Mouse (Mus musculus): ENCODE measurements at regions not wholly inside any gene's neighbourhood (a gene's known extent, or its start where the extent isn't known, plus 50 kb on each side); places are given as distances from the start of the nearest gene placed in this dataset.

DNA sequence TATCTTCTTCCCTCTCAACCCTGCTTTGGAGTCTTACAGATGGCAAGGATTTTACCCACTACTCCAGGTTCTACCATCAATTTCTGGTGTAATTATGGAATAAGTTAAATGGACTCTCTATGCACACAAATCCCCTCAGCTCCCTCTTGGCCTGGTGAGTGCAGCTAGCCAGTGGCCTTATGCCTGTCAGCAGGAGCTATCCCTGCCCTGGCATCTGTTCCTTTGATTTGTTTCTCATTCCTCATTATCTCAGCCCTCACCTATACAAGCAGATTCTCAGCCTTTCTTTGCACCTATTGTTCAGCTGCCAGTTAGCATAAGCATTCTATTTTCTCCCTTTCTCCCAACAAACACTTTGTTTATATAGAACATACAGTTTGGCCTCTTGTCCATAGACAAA, 150.3 kb downstream of the Rnf152 start:
- TF ChIP-seq POLR2A (IDR thresholded peaks at IDR 0.05; ENCODE audit: borderline replicate concordance, insufficient read depth, low read length), result no peak
- no peak for TF ChIP-seq CTCF (IDR thresholded peaks at IDR 0.05; ENCODE audit: borderline replicate concordance, insufficient read depth, low read depth, low read length)
- no peak overlapping the region for H3K4me3 ChIP-seq (replicated peaks; ENCODE audit: insufficient read depth, low read depth, low read length)
- H3K4me1 ChIP-seq (ENCODE audit: control insufficient read depth, insufficient read depth, low read length), result no peaks in the 10 kb centered on the region
- DNase-seq, result peak; percentile 31 to 62
- no peak overlapping the region for H3K27ac ChIP-seq (ENCODE audit: insufficient read depth, low read length)
- no peaks in the 10 kb centered on the region for H3K27me3 ChIP-seq (ENCODE audit: control insufficient read depth, insufficient read depth, low read length)

DNA sequence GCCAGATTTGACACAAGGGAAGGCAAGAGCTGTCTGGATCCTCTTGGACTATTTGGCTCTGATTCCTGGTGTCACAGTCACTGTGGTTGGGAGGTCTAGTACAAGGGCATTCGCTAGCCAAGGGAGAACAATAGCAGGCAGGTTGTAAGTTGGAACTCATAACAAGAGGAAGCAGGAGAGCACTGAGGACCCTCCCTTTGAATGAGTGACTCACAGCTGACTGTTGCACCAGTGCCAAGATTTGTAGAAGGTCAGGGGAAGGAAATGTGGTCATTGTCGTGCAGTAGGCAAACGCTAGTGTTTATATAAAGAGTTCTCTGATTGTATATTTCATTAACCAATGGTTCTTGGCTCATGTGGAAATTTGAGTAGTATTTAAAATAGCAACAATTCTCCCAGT, 157.2 kb downstream of the Rnf152 start:
- H3K4me1 ChIP-seq (ENCODE audit: control insufficient read depth, insufficient read depth, low read length), result no peaks in the 10 kb centered on the region
- H3K27me3 ChIP-seq (ENCODE audit: control insufficient read depth, insufficient read depth, low read length), result no peaks in the 10 kb centered on the region
- no peak overlapping the region for H3K27ac ChIP-seq (ENCODE audit: insufficient read depth, low read length)
- no peak overlapping the region for H3K4me3 ChIP-seq (replicated peaks; ENCODE audit: insufficient read depth, low read depth, low read length)
- no peak for DNase-seq
- TF ChIP-seq CTCF (IDR thresholded peaks at IDR 0.05; ENCODE audit: borderline replicate concordance, insufficient read depth, low read depth, low read length), result no peak
- no peak for TF ChIP-seq POLR2A (IDR thresholded peaks at IDR 0.05; ENCODE audit: borderline replicate concordance, insufficient read depth, low read length)
- 52% methylated on average over 3 of the region's 3 CpGs for WGBS

DNA sequence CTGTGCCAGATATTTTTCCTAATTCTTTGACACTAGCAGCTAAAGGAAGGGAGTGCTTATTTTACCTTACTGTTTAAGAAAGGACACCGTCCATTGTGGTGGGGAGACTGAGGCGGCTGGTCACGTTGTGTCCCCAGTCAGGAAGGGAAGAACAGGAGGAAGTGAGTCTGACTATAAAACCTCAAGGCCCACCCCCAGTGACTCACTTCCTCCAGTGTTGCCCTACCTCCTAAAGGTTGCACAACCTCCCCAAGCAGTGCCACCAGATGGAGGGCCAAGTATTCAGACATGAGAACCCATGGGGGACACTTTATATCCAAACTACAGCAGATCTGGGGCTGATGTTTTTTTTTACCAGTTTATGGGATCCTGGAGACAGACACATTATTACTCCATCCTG, 165.4 kb downstream of the Rnf152 start:
- Histone ChIP-seq H3K27ac (ENCODE audit: insufficient read depth, low read length) (no peak overlapping the region), H3K4me3 (replicated peaks; ENCODE audit: insufficient read depth, low read depth, low read length) (no peak overlapping the region), H3K27me3 (ENCODE audit: control insufficient read depth, insufficient read depth, low read length) (no peaks in the 10 kb centered on the region), H3K4me1 (ENCODE audit: control insufficient read depth, insufficient read depth, low read length) (no peaks in the 10 kb centered on the region)
- TF ChIP-seq CTCF (IDR thresholded peaks at IDR 0.05; ENCODE audit: borderline replicate concordance, insufficient read depth, low read depth, low read length) (no peak), POLR2A (IDR thresholded peaks at IDR 0.05; ENCODE audit: borderline replicate concordance, insufficient read depth, low read length) (no peak)
- WGBS, result 94% methylated on average over 3 of the region's 3 CpGs
- no peak for DNase-seq

DNA sequence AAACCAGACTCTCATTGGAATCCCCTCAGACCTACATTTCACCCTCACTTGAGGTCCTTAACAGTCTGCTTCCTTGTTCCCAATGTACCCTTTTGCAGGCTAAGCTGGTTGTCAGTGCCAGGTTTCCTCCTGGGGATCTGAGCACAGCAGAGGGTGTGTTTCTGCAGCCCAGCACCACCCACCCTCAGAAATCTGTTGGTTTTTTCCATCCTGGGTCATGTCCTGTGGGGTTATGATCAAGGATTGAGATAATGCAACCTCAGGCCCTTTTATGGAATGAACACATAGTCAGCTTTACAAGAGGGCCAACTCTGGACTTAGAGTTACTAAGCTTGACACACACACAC, 167.6 kb downstream of the Rnf152 start:
- Histone ChIP-seq H3K4me1 (ENCODE audit: control insufficient read depth, insufficient read depth, low read length) (no peaks in the 10 kb centered on the region), H3K27me3 (ENCODE audit: control insufficient read depth, insufficient read depth, low read length) (no peaks in the 10 kb centered on the region), H3K27ac (ENCODE audit: insufficient read depth, low read length) (no peak overlapping the region), H3K4me3 (replicated peaks; ENCODE audit: insufficient read depth, low read depth, low read length) (no peak overlapping the region)
- TF ChIP-seq CTCF (IDR thresholded peaks at IDR 0.05; ENCODE audit: borderline replicate concordance, insufficient read depth, low read depth, low read length) (no peak), POLR2A (IDR thresholded peaks at IDR 0.05; ENCODE audit: borderline replicate concordance, insufficient read depth, low read length) (no peak)
- DNase-seq, result no peak

DNA sequence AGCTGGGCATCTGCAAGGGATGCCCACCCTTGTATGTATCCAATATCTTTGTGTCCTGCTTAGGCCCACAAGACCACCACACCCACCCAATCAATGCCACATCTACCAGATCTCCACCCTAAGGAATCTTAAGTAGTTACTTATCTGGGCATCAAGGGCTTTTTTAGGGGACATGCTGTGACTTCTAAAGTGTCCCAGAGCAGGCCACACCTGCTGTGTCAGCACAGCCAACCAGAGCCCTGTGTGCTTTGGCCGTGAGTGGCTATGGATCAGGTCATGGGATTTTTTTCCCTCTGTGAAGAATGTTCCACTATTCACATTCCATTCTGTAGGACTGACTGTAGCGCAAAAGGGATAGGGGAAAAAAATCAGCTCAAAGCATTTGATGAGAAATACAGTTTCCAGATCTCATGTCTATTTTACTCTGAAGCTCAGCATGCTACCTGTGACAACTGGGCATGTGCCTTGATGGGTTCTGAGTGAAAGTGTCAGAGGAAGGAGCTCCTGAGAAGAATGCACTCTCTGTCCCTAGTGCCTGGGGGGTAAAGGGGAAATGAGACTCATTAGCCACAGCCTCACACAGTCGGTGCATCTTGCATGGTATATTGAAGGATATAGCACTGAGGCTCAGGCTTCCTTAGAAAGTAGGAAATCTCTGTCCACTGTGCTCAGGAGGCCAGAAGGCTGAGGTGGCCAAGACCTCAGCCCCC, 168.1 kb downstream of the Rnf152 start:
- DNase-seq, result no peak
- no peak overlapping the region for H3K4me3 ChIP-seq (replicated peaks; ENCODE audit: insufficient read depth, low read depth, low read length)
- H3K4me1 ChIP-seq (ENCODE audit: control insufficient read depth, insufficient read depth, low read length), result no peaks in the 10 kb centered on the region
- H3K27me3 ChIP-seq (ENCODE audit: control insufficient read depth, insufficient read depth, low read length), result no peaks in the 10 kb centered on the region
- no peak overlapping the region for H3K27ac ChIP-seq (ENCODE audit: insufficient read depth, low read length)
- 83% methylated on average over 3 of the region's 3 CpGs for WGBS
- TF ChIP-seq CTCF (IDR thresholded peaks at IDR 0.05; ENCODE audit: borderline replicate concordance, insufficient read depth, low read depth, low read length) (no peak), POLR2A (IDR thresholded peaks at IDR 0.05; ENCODE audit: borderline replicate concordance, insufficient read depth, low read length) (no peak)

GRCm38 (mm10) chr1:105184470-105184869, 172.0 kb downstream of the Rnf152 start:
- H3K27ac ChIP-seq (ENCODE audit: insufficient read depth, low read length), result no peak overlapping the region
- DNase-seq, result no peak
- no peak for TF ChIP-seq CTCF (IDR thresholded peaks at IDR 0.05; ENCODE audit: borderline replicate concordance, insufficient read depth, low read depth, low read length)
- no peak for TF ChIP-seq POLR2A (IDR thresholded peaks at IDR 0.05; ENCODE audit: borderline replicate concordance, insufficient read depth, low read length)
- no peaks in the 10 kb centered on the region for H3K27me3 ChIP-seq (ENCODE audit: control insufficient read depth, insufficient read depth, low read length)
- no peak overlapping the region for H3K4me3 ChIP-seq (replicated peaks; ENCODE audit: insufficient read depth, low read depth, low read length)
- WGBS, result 85% methylated on average over 3 of the region's 3 CpGs
- no peaks in the 10 kb centered on the region for H3K4me1 ChIP-seq (ENCODE audit: control insufficient read depth, insufficient read depth, low read length)

DNA sequence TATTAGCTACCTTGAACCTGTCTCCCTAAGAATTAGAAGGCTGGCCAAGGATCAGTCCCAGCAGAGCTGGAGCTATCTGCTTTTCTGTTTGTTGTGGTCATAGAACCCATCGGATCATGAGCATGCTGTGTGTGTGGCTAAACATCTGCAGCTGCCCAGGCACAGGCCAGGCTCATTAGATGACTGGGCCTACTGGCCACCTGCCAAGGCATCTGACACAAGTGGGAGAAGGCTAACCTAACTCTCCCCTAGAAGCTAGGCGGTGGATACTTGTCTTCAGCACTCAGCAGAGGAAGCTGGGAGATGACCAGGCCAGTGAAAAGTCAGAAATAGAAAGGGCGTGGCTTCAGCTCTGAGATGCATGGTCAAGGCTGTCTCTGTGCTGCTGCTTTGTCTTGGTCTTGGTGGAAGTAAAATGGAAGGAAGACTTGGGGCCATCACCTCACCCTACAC, 177.1 kb downstream of the Rnf152 start:
- TF ChIP-seq POLR2A (IDR thresholded peaks at IDR 0.05; ENCODE audit: borderline replicate concordance, insufficient read depth, low read length) (no peak), CTCF (IDR thresholded peaks at IDR 0.05; ENCODE audit: borderline replicate concordance, insufficient read depth, low read depth, low read length) (no peak)
- H3K27ac ChIP-seq (ENCODE audit: insufficient read depth, low read length), result no peak overlapping the region
- 59% methylated on average over 3 of the region's 3 CpGs for WGBS
- H3K4me1 ChIP-seq (ENCODE audit: control insufficient read depth, insufficient read depth, low read length), result no peaks in the 10 kb centered on the region
- no peaks in the 10 kb centered on the region for H3K27me3 ChIP-seq (ENCODE audit: control insufficient read depth, insufficient read depth, low read length)
- no peak overlapping the region for H3K4me3 ChIP-seq (replicated peaks; ENCODE audit: insufficient read depth, low read depth, low read length)
- no peak for DNase-seq

DNA sequence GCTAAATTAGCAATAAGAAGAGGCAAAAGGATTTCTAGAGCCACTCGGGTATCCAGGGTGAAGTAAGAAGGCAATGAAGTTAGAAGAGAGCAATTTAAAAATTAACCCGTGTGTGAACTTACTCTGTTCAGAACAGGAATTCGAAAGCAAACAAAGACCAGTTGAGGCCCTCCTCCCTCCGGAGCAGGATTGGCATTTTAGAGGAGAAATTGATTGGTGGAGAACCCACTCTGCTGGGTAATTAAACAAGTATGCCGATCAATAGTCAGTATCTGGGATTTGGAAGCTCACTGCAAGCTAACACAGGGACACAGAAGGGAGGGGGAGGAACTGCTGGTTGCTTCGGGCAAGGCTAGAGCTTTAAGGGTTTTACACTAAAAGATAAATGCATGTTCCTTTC, 177.7 kb downstream of the Rnf152 start:
- H3K4me1 ChIP-seq (ENCODE audit: control insufficient read depth, insufficient read depth, low read length), result no peaks in the 10 kb centered on the region
- H3K4me3 ChIP-seq (replicated peaks; ENCODE audit: insufficient read depth, low read depth, low read length), result no peak overlapping the region
- no peak overlapping the region for H3K27ac ChIP-seq (ENCODE audit: insufficient read depth, low read length)
- DNase-seq, result no peak
- WGBS, result 72% methylated on average over 6 of the region's 6 CpGs
- TF ChIP-seq CTCF (IDR thresholded peaks at IDR 0.05; ENCODE audit: borderline replicate concordance, insufficient read depth, low read depth, low read length) (no peak), POLR2A (IDR thresholded peaks at IDR 0.05; ENCODE audit: borderline replicate concordance, insufficient read depth, low read length) (no peak)
- H3K27me3 ChIP-seq (ENCODE audit: control insufficient read depth, insufficient read depth, low read length), result no peaks in the 10 kb centered on the region

Data from cerebellum, adult 2 months (tissue).